Mouse (Mus musculus): ENCODE data around the gene Kdm2a.
A peak's percentile ranks its signal among the peaks of the same experiment; 100 is the strongest.

Gene Kdm2a

DNA sequence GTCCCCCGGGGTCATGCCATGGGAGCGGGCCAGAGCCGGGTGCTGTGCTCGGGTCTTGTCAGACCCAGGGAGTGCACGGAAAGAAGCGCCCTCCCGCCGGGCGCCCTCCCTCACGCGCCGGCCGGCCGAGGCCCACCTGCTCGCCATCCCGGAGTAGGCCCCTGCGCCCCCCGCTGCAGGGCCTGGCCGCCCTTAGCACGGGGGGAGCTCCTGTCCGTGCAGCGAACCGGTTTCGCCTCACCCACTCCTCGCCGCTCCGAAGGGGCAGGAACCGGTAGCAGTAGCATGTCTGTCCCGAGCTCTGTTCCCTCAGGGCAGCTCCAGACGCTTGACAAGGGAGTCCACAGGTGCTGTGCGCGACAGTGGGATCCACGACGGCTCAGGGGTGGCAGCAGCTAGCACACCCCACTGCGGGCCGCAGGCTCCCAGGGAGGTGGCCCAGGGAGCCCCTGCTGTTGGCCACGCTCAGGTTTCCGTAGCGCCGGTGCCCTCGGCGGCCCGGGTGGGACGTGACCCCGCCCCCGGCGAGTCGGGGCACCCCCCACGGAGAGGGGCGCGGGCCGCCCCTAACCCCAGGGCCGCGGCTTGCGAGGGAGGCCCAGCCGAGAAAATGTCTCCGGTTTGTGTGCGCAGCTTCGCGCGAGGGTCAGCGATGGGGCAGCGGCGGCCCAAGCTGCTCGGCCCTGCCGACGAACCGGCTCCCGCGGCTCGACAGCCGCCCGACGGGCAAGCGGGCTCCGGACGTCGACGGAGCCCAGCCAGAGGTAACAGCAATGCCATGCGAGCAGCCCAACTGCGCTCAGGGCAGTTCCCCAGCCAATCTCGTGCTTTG lies at the start of gene Kdm2a:
Gene Kdm2a, minus strand, starts transcription at position 488 of the 832 bp plus-strand sequence.
- DNase-seq, result peak; percentile 79

DNA sequence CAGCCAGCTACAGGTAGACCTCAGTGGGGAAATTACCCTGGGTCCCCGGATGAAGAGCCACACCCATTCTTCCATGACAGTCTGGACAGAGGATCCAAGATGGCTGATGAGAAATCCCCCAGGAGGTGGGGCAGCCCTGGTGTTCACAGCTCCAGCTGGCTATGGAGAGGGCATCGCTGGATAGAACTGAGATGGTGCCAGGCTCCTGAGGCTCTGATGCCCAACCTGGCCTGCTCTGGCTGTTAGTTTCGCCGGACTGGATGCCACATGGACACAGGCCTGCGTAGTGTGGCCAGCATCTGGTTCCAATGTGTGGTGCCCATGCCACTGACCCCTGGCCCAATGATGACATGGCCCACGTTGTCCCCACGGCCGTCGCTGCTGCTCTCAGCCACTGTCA lies 49.4 kb upstream of the Kdm2a start:
- no peak for DNase-seq

DNA sequence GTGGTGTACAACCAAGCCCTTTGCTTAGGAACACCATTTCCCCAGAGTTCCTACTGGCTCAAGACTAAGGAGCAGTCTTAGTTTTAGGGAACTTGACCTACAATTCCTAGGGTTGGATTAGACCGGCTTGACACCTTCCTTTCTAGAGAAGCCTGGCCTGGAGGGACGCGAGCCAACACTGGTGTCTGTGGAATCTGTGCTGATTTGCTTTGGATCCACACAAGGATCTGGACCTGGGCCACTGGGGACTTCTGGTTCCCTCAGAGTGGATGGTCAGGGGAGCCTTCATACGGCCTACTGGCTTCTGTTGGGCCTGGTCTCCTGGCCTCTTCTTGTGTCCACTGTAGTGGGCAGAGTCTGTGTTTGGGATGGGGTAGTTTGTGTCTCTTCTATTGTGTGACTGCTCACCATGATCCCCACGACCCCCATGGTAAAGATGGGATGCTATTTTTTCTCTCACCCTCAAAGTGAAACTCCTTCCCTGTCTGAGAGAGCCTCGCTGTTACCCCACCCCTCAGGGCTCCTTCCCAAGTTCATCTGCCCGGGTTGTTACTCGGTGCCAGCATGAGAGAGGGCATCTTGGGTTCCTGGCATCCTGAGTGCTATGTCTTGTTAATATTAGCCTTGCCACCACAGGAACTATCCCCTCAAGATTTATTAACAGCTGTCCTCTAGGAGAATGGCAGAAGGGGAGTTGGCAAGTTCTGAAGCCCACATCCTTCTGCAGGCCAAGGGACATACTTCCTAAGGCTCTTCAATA lies 48.8 kb upstream of the Kdm2a start:
- DNase-seq, result no peak

DNA sequence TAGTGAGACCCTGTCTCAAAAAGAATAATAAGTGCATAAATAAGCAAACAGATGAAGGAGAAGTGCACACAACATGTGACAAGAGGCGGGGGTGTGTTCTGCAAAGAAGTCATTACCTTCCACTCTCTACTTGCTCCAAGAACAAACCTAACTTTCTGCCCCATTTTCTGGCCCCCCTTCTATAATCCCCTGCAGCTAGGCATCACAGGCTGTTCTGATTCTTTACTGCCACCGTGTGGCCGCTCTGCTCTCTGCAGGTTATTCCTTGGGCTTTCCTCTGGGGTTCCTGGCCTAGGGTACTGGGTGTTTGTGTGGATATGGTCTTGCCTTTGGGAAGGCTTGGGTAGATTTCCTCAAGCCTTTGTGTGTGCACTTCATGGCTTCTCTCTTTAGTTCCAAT lies 44.3 kb upstream of the Kdm2a start:
- DNase-seq, result peak; percentile 81

DNA sequence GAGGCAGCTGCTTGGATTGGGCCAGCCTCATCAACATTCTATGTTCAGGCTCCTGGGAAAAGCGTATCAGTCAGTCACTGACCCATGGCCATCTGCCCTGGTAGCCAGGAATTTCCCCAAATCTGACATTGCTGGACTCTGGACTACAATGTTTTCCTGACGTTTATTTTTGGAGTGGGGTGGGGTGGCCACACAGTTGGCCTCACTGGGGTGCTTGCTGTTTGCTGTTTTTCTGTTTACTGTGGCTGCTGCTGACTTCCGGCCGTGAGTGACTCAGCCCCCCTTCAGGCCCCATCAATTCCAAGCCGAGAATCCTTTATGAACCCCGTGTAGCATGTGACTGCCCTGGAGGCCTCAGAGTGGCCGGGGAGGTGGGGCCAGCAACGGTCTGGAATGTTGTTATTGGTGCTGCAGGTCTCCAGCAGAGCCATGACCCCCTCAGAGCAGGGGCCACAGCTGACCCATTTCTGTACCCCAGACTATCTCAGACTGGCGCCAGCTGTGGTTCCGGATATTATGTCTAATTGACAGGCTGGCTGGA lies 43.6 kb upstream of the Kdm2a start:
- no peak for DNase-seq

DNA sequence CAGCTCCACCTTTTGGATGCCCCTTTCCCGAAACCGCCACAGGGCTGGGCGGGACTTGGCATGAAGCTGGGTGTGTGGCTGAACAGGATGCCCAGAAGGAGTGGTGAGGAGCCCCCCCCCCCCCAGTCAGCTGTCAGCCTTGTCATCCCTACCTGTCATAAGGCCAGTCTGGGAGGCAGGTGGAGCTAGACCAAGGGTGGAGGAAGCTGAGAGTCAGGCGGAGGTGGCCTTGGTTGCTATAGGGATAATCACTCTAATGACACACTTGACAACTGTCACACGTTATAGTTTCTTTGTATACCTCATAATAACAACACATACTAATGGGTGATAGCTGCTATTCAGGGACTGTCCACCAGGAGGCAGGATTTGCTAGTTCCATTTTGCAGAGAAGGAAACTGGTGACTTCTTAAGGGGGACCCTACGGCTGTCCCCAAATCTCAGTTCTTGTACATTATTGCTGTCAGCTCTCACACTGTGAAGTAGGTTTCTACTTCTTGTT lies 43.1 kb upstream of the Kdm2a start:
- peak; percentile 69 for DNase-seq

DNA sequence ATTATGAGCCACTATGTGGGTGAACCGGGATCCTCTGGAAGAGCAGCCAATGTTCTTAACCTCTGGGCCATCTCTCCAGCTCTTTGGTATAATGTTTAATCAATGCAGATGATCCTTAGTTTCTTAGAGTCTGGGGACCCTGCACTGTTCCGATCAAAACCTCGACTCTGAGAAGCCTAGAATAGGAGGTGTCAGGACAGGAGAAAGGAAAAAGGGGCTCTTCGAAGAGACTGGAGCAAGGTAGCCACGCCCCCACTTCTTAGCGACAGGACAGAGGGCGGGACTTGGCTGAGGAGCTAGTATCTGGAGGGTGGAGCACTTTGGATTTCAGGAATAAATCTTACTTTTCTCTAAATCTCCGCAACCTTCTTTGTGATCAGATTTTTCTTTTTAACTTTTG lies 42.1 kb upstream of the Kdm2a start:
- no peak for DNase-seq

DNA sequence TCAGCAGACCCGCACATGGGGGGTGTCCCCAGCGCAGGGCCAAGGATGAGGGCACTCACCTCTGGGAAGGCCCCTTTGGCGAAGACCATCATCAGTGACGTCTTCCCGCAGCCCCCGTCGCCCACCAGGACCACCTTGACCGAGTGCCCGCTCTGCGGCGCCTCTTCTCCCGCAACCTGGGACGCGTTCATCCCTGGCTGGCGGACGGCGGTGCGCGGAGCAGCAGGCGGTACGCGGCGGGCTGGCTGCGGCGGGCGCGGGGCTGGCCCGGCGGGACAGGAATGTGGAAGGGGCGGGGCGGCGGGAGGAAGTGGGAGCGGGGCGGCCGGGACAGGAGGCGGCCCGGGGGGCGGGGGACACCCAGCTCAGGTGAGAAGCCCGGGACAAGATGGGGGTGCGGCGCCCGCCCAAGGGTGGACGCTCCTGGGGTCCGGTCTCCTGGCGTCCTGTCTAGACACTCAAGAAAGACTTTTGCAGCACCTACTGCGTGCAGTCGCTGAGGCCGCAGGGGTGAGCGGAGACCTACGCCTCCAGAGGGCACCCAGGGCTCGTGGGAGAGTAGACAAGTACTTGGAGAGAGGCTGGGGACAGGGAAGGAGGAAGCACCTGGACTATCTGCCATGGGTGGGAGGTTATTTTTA lies 41.2 kb upstream of the Kdm2a start, which contains the start of gene Rhod:
Gene Rhod, minus strand, starts transcription at position 272 of the 641 bp plus-strand sequence.
- DNase-seq, result no peak

DNA sequence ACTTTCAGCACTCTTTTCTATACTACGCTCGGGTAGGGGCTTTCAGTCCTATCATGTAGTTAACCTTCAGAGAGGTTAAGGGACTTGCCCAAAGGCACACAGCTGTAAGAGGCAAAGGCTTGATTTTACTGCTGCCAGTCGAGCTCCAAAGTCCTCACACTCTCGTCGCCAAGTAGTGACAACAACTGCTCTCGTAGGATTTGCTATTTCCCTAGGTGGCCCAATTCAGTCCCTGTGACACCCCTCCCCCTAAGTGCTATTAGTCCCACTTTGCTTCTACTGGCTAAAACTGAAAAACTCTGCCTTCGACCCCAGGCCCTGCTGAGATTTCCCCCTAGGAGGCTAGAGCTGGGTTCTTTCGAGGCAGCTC lies 40.7 kb upstream of the Kdm2a start:
- DNase-seq, result no peak

DNA sequence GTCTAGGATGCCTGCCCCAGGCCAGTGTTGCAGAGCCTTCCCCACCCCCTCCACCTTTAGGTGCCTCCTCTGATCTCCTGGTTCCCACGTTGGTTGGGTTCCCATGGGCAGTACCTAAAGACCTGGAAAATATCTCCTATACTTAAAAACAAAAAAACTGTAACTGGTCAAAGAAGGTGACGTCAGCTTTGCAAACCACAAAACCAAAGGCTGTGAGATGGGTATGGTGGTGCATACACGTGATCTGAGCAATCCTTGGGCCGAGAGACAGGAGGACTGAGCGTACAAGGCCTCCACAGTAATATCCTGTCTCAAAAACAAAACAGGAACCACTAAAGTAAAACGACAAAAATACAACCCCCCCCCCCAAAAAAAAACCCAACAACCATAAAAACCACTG lies 39.8 kb upstream of the Kdm2a start:
- no peak for DNase-seq

DNA sequence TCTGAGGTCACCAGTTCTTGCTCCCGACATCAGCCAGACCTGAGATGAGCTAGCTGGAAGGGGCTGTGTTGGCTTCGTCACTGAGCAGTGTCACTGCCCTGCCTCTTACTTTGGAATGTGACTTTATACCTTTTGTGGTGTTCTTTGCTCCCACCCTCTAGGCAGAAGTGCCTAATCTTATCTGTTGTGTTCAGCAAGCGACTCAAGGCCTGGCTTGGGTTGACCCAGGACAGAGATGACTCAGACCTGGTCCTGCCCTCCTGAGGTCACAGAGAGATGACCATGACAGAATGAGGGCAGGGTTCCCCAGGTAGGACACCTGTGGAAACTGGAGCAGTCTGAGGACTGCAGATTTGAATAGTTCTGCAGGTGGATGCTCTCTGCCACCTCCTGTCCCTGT lies 38.2 kb upstream of the Kdm2a start:
- DNase-seq, result no peak

DNA sequence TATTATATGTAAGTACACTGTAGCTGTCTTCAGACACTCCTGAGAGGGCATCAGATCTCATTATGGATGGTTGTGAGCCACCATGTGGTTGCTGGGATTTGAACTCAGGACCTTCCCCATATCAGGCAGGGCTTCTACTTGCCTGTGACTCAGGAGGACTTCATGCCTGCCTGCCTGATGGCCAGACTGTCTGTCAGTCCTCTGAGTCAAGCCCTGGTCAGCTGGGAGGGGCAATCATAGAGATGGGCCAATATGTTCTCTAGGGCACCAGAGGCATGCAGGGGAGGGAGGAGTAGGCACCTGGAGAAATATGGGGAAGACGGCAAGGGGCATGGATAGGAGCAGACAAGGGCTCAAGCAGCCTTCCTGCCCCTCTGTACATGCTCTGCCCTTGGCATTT lies 36.9 kb upstream of the Kdm2a start:
- no peak for DNase-seq

DNA sequence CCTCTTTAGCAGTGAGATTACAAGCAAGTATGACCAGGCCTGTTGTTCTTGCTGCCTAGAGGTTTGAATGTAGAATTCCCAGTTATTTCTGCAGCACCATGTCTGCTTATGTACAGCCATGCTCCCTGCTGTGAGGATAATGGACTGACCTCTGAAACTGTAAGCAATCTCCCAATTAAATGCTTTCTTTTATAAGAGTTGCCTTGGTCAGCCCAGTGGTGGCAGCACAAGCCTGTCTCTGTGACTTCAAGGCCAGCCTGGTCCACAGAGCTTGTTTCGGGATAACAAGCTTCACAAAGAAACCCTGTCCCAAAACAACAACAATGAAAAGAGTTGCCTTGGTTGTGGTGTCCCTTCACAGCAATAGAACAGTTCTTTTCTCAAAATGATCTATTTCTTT lies 35.7 kb upstream of the Kdm2a start:
- no peak for DNase-seq

DNA sequence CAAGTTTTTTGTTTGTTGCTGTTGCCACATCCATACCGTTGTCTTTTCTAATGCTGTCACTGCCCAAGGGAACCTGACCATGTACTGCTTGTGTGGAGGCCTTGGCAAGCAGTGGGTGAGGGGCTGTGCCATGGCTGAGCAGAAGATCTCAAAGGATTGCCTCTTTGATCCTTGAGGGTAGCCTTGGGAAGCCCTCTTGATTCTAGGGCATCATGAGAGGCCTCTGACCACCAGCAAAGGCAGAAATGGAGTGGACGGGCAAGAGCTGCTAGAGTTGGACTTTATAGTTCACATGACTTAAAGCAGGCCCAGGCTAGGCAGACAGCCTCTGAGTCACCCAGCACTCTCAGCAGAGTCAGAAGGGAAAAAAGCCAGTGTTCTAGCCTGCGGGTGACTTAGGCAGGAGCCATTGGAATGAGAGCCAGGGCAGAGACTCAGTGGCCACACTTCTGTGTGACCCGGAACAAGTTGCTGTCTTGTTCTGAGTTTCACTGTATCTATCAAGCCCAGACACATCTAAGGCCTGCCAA lies 32.1 kb upstream of the Kdm2a start:
- no peak for DNase-seq

DNA sequence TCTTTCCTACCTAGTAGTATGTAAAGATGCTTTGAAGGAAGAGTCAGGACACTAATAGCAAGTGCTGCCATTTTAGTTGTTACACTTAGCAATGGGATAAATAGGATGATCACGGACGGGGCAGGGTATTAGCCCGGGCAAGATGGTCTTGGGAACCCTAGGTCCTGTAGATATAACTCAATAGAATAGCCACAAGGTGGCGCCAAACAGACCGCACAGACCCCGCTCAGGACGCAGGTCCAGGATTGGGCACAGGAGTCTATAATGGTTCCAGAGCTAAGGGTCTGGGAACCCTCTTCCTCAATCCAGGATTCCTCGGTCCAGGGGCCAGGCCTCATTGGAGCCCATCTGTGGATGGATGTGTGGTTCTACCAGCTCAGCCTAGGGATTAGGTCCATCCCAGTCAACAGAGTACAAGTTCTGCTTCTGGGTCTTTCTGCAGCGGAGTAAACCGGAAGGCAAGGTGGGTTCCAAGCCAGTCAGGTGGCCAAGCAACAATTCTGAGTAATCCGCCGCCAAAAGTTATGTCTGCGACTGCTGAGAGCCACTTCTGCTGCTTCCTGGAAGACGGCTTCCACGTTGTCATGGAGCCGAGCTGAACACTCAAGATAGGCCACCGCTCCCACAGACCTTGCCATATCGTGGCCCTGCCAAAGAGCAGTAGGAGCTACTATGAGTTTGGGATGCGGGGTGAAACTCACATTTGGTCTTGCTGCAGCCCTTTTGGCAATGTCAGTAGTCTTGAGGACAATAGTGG lies 27.7 kb upstream of the Kdm2a start:
- DNase-seq, result peak; percentile 46

DNA sequence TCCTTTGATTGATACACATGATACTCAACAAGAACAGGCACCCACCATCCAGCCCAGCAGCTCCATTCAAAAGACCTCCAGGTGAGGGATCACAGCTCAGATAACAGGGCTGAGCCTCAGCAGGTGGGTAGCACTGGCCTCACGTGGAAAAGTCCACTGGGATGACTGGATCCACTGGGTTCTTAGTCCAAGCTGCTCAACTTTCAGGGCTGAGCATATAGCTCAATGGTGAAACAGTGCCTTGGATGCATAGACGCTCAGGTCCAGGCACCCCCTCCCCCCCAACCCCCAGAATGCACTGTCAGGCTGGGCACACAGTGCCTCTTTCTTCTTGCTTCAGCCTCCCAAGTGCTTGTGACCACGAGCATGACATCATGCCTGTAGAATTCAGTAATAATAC lies 24.9 kb upstream of the Kdm2a start:
- DNase-seq, result no peak

DNA sequence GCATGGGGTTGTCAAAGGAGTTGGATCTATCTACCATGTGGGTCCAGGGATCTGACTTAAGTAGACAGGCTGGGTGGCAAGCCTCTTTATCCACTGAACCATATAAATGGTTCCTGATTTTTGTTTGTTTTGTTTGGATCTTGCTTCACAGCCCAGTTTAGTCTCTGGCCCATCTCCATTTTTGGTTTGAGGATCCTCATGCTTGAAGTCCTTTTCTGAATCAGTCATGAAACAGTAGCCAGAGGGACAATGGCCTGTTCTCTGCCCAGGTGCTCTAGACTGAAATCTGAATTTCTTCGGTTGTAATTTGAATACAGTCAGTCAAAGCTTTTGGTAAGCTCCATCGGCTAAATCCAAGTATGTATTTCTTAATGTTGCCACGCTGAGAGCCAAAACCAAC lies 24.5 kb upstream of the Kdm2a start:
- no peak for DNase-seq

DNA sequence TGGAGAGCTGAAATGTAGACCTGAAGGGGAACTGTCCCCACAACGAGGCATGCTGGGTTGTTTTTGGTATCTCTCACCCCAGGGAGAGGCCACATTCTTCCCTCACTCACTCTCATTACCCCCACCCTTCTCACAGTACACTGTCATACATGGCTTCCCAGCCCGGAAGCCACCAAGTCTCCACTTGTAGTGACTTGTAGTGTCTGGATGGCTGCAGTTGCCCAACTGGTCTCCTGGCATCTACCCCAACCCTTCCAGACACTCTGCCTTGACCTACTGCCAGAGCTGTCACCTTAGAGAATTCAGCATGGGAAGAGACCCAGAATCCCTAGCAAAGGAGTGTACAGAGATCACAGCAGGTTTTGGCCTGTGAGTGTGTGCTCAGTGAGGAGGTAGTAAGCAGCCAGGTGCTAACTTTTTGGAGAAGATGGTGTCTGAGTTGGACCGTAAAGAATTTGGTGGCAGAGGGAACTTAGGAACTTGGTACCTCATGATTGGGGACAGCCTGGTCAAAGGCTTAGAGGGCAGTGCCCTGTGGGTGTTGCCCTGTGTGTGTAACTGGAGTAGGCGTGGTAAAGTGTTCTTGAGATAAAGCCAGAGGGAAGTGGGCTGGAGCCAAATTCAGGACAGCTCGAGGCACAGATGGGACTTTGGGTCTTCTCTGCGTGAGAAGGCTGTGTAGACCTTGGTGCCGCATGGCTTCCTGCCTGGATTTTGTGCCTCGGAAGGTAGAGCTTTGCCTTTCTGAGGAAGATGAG lies 22.2 kb upstream of the Kdm2a start:
- peak; percentile 62 for DNase-seq

DNA sequence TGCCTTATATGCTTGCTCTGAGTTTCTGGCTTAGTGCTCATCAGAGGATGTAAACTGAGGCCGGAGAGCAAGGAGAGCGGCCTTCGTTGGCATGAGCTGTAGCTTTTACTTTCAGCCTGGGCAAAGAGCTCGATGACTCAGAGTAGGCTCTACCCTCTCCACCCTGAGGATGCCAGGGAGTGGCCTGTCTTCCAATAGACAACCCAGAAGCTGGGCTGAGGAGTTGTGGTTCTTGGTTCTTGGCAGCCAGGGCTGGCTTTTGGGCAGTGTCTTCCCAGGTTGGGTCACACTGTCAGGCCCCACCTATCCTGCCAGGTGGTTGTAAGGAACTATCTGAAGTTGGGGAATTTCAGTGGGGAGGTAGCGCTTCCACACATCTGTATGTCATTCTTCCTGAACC lies 21.6 kb upstream of the Kdm2a start:
- DNase-seq, result no peak

DNA sequence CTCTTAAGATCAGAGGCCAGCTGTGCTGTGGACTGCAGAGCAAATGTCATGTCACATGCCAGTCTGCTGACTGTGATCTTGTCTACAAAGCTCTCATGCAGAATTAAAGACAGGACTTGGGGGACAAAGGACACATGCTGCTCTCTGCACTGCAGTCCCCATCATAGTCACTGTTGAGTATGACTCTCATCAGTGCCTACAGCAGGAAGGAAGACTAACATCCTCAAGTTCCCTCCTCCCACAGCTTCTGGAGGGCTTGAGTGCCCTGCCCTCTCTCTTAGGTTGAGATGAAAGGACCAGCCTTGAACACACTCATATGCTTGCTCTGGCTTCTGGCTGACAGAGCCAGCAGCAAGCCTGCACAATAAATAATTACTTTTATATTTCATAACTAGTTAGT lies 19.6 kb upstream of the Kdm2a start:
- DNase-seq, result no peak

DNA sequence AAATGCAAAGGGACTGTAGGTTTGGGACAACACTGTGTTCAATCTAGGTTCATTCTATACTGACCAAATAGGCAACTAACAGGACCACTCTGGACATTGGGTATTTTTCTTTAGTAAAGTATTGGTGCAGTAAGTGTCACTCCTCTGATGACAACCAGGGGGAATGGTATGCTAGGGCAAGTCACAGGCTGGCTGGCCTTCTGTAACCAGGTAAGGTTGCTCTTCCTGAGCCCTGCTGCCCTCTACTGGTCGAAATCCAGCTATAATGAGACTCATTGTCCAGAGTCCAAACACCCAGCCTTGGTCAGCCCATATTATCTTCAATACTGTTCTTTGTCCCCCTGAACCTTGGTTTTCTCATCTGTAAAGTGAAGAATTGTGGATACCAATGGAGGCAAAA lies 19.1 kb upstream of the Kdm2a start:
- peak; percentile 81 for DNase-seq

DNA sequence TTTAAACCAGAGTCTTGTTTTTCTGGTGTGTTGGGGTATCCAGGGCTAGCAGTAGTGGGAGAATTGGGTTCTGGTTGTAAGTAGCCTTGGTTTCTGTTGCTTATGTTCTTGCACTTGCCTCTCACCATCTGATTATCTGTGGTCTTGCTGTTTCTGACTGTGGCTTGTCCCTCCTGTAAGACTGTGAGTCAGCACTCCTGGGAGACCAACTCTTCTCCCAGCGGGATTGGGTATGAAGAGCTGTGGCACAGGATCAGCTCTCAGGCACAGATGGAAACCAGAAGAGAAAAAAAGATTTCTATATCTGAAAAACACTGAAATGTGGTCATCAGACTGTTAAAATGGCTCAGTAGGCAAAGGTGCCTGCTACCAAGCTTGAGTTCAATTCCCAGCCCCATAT lies 16.5 kb upstream of the Kdm2a start:
- DNase-seq, result no peak
